Mouse (Mus musculus) intestine, embryonic 14.5 days (tissue): Measurements from ENCODE around the gene Map7. TPM values are rescaled to one million over a fixed set of nuclear protein-coding genes. Genes with fewer than 3 reads are reported as not detected.

ENCODE experiments used
- ATAC-seq: fragments of 200-750 bp; cut with Nextera tagmentation; replicated peaks from 2 replicates; pipeline ENCODE4 v1.8.0; 2017; ENCODE audit warnings: low read depth, moderate number of reproducible peaks, moderate TSS enrichment, moderate library complexity; ENCODE audit not compliant: low FRiP score, low TSS enrichment
- DNase-seq: peaks from one replicate; pipeline ENCODE4 v3.0.0-alpha.2; 2018; ENCODE audit warnings: low spot score
- H3K27ac ChIP-seq: fragments of 300-500 bp; sonication (generic); 2 replicates; pipeline ENCODE4 v1.5.1; 2014; ENCODE audit warnings: low read depth, mild to moderate bottlenecking, control low read depth
- H3K27me3 ChIP-seq: fragments of 300-500 bp; sonication (generic); replicated peaks from 2 replicates; pipeline ENCODE4 v1.6.1; 2014; ENCODE audit warnings: low read length, control low read depth; ENCODE audit not compliant: control insufficient read depth, insufficient read depth
- H3K36me3 ChIP-seq: fragments of 300-500 bp; sonication (generic); 2 replicates; pipeline ENCODE4 v1.6.1; 2014; ENCODE audit warnings: low read length, control low read depth; ENCODE audit not compliant: control insufficient read depth, insufficient read depth
- H3K4me1 ChIP-seq: fragments of 300-500 bp; sonication (generic); replicated peaks from 2 replicates; pipeline ENCODE4 v1.6.1; 2014; ENCODE audit warnings: low read length, control low read depth, mixed read lengths; ENCODE audit not compliant: control insufficient read depth, insufficient read depth
- H3K4me2 ChIP-seq: fragments of 300-500 bp; sonication (generic); 2 replicates; pipeline ENCODE4 v1.6.1; 2014; ENCODE audit warnings: low read length
- H3K4me3 ChIP-seq: fragments of 300-500 bp; sonication (generic); 2 replicates; pipeline ENCODE4 v1.5.1; 2014; ENCODE audit warnings: low read depth, low read length, control low read depth, mixed read lengths
- H3K9ac ChIP-seq: fragments of 300-500 bp; sonication (generic); 2 replicates; pipeline ENCODE4 v1.6.1; 2014; ENCODE audit warnings: mild to moderate bottlenecking, low read length
- H3K9me3 ChIP-seq: fragments of 300-500 bp; sonication (generic); 2 replicates; pipeline ENCODE4 v1.6.1; 2016; ENCODE audit warnings: low read length, control low read depth; ENCODE audit not compliant: control insufficient read depth
- WGBS: fragments of 180-500 bp; shearing (Covaris S2); extraction: QIAGEN DNeasy Blood & Tissue Kit; methylation state at CpG from one replicate; pipeline ENCODE4 v1.1.7; 2014; 5-methylcytosine and 5-hydroxymethylcytosine counted together
- polyA plus RNA-seq: library from polyadenylated mRNA; unstranded; fragments of >200 nt; fragmentation: Nextera tagmentation; extraction: Ambion mirVana; gene quantifications from 2 replicates; pipeline ENCODE4 v1.2.1, GENCODE M21; 2014

Gene Map7
- polyA plus RNA-seq, 1 experiment from 2014 or later = 20.1 TPM

- Histone ChIP-seq H3K27ac (peak overlapping the region; percentile 95), H3K27me3 (no peaks in the 10 kb centered on the region), H3K9me3 (no peaks in the 10 kb centered on the region), H3K4me2 (peak overlapping the region; percentile 66), H3K9ac (peak overlapping the region; percentile 94), H3K36me3 (peaks cover 6% of the 10 kb centered on the region; the same call in 1 of the 2 replicates), H3K4me1 (peaks cover 14% of the 10 kb centered on the region), H3K4me3 (peak overlapping the region; percentile 96)
- WGBS = 38% methylated on average over 11 of the region's 11 CpGs
- DNase-seq (no peak), ATAC-seq (no peak)
Observed at GRCm38 (mm10) chr10:20310969-20311769, 162.9 kb downstream of the Map7 start.

- ATAC-seq = peak; percentile 99
Observed at GRCm38 (mm10) chr10:20311918-20312735, 163.9 kb downstream of the Map7 start, which contains the start of gene Bclaf1. TSS of gene Bclaf1 (plus strand) at chr10:20312469.

GRCm38 (mm10) chr10:20312736-20313301 is 164.5 kb downstream of the Map7 start:
- DNase-seq (peak; percentile 92), ATAC-seq (peak; percentile 81)
- peak overlapping the region; percentile 59 for H3K4me2 ChIP-seq
- peaks cover 14% of the 10 kb centered on the region for H3K4me1 ChIP-seq
- H3K36me3 ChIP-seq = peaks cover 7% of the 10 kb centered on the region; the same call in 1 of the 2 replicates
- WGBS = under 1% methylated on average over 49 of the region's 54 CpGs
- peak overlapping the region; percentile 95 for H3K27ac ChIP-seq
- no peaks in the 10 kb centered on the region for H3K27me3 ChIP-seq
- peak overlapping the region; percentile 94 for H3K9ac ChIP-seq
- no peaks in the 10 kb centered on the region for H3K9me3 ChIP-seq
- peak overlapping the region; percentile 96 for H3K4me3 ChIP-seq

More at GRCm38 (mm10) chr10:20311918-20312735, 163.9 kb downstream of the Map7 start, which contains the start of gene Bclaf1:
- H3K27ac ChIP-seq = peak within 1 kb of the TSS; percentile 95
- peak; percentile 99 for DNase-seq
- under 1% methylated on average over 84 of the region's 84 CpGs for WGBS
- peak within 1 kb of the TSS; percentile 94 for H3K9ac ChIP-seq
- no peaks in the 10 kb centered on the region for H3K27me3 ChIP-seq
- peak within 1 kb of the TSS; percentile 66 for H3K4me2 ChIP-seq
- no peaks in the 10 kb centered on the region for H3K9me3 ChIP-seq
- H3K4me3 ChIP-seq = peak within 1 kb of the TSS; percentile 96
- H3K36me3 ChIP-seq = peaks cover 6% of the 10 kb centered on the region; the same call in 1 of the 2 replicates
- H3K4me1 ChIP-seq = peaks cover 14% of the 10 kb centered on the region

- peak overlapping the region; percentile 96 for H3K4me3 ChIP-seq
- H3K27me3 ChIP-seq = no peaks in the 10 kb centered on the region
- no peaks in the 10 kb centered on the region for H3K9me3 ChIP-seq
- H3K36me3 ChIP-seq = peaks cover 12% of the 10 kb centered on the region; the same call in 1 of the 2 replicates
- WGBS = 47% methylated on average over 13 of the region's 13 CpGs
- peak overlapping the region; percentile 95; the same call in 1 of the 2 replicates for H3K27ac ChIP-seq
- DNase-seq (no peak), ATAC-seq (no peak)
- peak overlapping the region; percentile 59 for H3K4me2 ChIP-seq
- H3K9ac ChIP-seq = peak overlapping the region; percentile 94
- peaks cover 14% of the 10 kb centered on the region for H3K4me1 ChIP-seq
Observed at GRCm38 (mm10) chr10:20313447-20313846, 165.2 kb downstream of the Map7 start.

GRCm38 (mm10) chr10:20313941-20314340 is 165.7 kb downstream of the Map7 start:
- Histone ChIP-seq H3K4me1 (peaks cover 14% of the 10 kb centered on the region), H3K9ac (no peak overlapping the region), H3K27ac (no peak overlapping the region), H3K9me3 (no peaks in the 10 kb centered on the region), H3K4me2 (peak overlapping the region; percentile 59), H3K27me3 (no peaks in the 10 kb centered on the region), H3K36me3 (peaks cover 17% of the 10 kb centered on the region), H3K4me3 (no peak overlapping the region)
- DNase-seq (no peak), ATAC-seq (no peak)
- 86% methylated on average over 4 of the region's 4 CpGs for WGBS

GRCm38 (mm10) chr10:20314797-20315196 is 166.5 kb downstream of the Map7 start:
- H3K4me2 ChIP-seq = no peak overlapping the region
- no peaks in the 10 kb centered on the region for H3K9me3 ChIP-seq
- H3K4me1 ChIP-seq = peaks cover 14% of the 10 kb centered on the region
- DNase-seq (no peak), ATAC-seq (no peak)
- 61% methylated on average over 2 of the region's 2 CpGs for WGBS
- H3K4me3 ChIP-seq = no peak overlapping the region
- no peaks in the 10 kb centered on the region for H3K27me3 ChIP-seq
- H3K36me3 ChIP-seq = peaks cover 24% of the 10 kb centered on the region
- no peak overlapping the region for H3K9ac ChIP-seq
- H3K27ac ChIP-seq = no peak overlapping the region

GRCm38 (mm10) chr10:20317466-20317865 is 169.2 kb downstream of the Map7 start:
- Histone ChIP-seq H3K27ac (no peak overlapping the region), H3K4me3 (no peak overlapping the region), H3K36me3 (peaks cover 47% of the 10 kb centered on the region), H3K27me3 (no peaks in the 10 kb centered on the region), H3K4me1 (0 out of 2 replicates have a peak, but pooled peaks cover 4% of the 10 kb centered on the region), H3K4me2 (no peak overlapping the region), H3K9ac (no peak overlapping the region), H3K9me3 (no peaks in the 10 kb centered on the region)
- DNase-seq (no peak), ATAC-seq (no peak)
- 84% methylated on average over 5 of the region's 5 CpGs for WGBS

- Histone ChIP-seq H3K27ac (no peak overlapping the region), H3K9me3 (no peaks in the 10 kb centered on the region), H3K36me3 (peaks cover 95% of the 10 kb centered on the region), H3K4me1 (no peaks in the 10 kb centered on the region), H3K27me3 (no peaks in the 10 kb centered on the region), H3K9ac (no peak overlapping the region), H3K4me2 (no peak overlapping the region), H3K4me3 (no peak overlapping the region)
- ATAC-seq = no peak
- no peak for DNase-seq
Observed at GRCm38 (mm10) chr10:20326226-20326625, 178.0 kb downstream of the Map7 start.
